Mouse (Mus musculus) macrophage (primary cell): ENCODE measurements around the gene Ddx39b. TPM values are rescaled to one million over a fixed set of nuclear protein-coding genes. Genes with fewer than 3 reads are reported as not detected.
"Not testable (repeated sequence)": the region's sequence is repeated elsewhere in the genome, so short reads cannot be mapped to it uniquely, and the experiment has no call there.

Experiments
- H3K27ac ChIP-seq: fragments of 350-480 bp; formaldehyde crosslinking; 2 replicates; pipeline ENCODE4 v1.9.0; 2021
- H3K36me3 ChIP-seq: fragments of 350-480 bp; formaldehyde crosslinking; 2 replicates; pipeline ENCODE4 v1.9.0; 2021; ENCODE audit errors: inconsistent target
- H3K4me3 ChIP-seq: fragments of 350-480 bp; formaldehyde crosslinking; 2 replicates; pipeline ENCODE4 v1.9.0; 2021; ENCODE audit errors: inconsistent target
- H3K79me2 ChIP-seq: fragments of 350-480 bp; formaldehyde crosslinking; 2 replicates; pipeline ENCODE4 v1.9.0; 2021; ENCODE audit errors: inconsistent target
- WGBS: methylation state at CpG from one replicate; pipeline ENCODE4 v1.1.7; 2026; ENCODE audit warnings: inconsistent platforms; ENCODE audit not compliant: missing documents; 5-methylcytosine and 5-hydroxymethylcytosine counted together
- polyA plus RNA-seq: library from polyadenylated mRNA; stranded (reverse); fragments of 250-400 nt; gene quantifications from 3 replicates; pipeline ENCODE4 v1.2.4, GENCODE M21; 2018; ENCODE audit warnings: inconsistent platforms

Gene Ddx39b
- polyA plus RNA-seq, 1 experiment from 2014 or later = 113 TPM

DNA sequence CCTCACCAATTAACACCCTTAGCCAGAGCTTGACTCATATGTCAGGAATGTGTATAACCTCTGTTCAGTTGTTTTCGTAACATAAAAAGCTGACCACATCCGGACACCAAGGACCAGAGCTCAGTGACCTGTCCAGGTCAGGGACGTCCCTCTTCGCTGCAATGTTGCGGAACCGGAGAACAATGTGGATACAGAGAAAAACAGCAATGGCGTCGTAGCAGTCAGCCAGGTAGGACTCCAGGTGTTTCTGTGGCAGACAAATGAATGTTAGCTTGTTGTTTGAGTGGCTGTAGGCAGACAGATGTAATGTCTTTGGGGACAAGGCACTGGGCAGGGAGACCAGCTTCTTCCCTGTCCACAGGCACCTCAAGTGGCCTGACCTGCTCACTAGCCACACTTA is 36.5 kb downstream of the Ddx39b start:
- H3K4me3 ChIP-seq = no peak overlapping the region
- 87% methylated on average over 8 of the region's 8 CpGs for WGBS
- no peak overlapping the region for H3K27ac ChIP-seq
- H3K36me3 ChIP-seq = no peaks in the 10 kb centered on the region
- H3K79me2 ChIP-seq = no peaks in the 10 kb centered on the region

DNA sequence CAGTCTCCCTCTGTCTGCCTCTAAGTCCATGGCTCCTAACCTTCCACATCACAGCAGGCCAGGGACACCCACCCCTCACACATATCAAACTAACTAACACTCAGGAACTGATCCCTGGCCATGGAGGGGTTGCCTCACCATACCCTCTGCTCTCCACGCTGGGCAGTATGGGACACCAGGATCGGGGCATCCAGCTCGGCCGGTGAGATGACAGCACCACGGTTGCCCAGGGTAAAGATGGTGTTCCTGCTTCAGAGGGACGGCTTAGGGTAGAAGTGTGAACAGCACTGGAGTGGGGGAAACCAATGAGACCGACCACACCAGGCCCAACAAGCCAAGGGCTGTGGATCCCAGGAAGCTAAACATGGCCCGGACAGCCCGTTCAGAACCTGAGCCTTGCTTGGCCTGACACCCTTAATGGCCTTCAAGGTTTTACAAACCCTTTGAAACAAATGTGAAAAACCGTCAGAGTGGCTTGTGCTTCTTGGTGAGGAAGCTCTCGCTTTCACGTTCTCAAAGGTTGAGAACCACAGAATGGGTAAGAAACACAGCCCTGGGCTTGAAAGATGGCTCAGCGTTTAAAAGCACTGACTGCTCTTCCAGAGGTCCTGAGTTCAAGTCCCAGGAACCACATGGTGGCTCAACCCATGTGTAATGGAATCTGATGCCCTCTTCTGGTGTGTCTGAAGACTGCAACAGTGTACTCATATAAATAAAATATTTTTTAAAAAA is 37.6 kb downstream of the Ddx39b start:
- H3K4me3 ChIP-seq = no peak overlapping the region
- H3K27ac ChIP-seq = no peak overlapping the region
- no peaks in the 10 kb centered on the region for H3K79me2 ChIP-seq
- no peaks in the 10 kb centered on the region for H3K36me3 ChIP-seq
- 88% methylated on average over 13 of the region's 13 CpGs for WGBS

DNA sequence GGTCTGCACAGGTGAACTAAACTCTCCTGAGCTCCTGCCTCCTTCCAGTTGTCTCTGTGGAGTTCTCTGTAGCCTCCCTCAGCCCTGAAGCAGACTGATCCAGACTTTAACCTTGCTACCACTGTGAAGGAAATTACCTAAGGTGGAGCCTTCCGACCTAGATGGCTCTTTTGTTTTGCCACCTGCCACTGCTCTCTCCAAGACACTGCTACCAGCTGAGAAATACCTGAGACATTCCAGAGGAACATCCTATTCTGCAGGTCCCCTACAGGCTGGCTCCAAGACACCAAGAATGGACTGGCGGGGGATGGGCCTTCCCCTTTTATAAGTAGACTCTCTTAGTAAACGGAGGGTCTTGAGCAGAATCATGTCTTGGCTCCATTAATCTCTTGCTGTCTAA is 38.7 kb downstream of the Ddx39b start:
- 76% methylated on average over 3 of the region's 3 CpGs for WGBS
- Histone ChIP-seq H3K4me3 (no peak overlapping the region), H3K36me3 (no peaks in the 10 kb centered on the region), H3K79me2 (no peaks in the 10 kb centered on the region), H3K27ac (no peak overlapping the region)

DNA sequence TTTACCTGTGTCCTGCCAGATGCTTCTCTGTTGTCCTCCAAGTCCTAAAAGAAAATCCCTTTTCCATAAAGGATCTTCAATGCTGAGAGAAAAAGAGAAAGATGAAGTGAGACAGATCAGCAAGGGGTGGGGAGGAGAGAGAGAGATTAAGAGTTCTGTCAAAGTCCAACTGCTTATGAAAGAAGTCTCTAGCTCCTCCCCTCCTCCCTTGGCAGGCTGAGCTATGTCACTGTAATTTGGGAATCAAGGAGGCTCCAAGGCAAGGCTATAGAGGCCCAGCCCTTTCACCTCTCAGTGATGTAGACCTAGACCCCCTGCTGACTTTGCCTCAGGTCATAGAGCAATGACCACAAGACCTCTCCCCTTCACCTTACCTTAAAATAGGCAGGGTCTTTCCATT is 43.9 kb downstream of the Ddx39b start:
- no peaks in the 10 kb centered on the region for H3K79me2 ChIP-seq
- H3K36me3 ChIP-seq = no peaks in the 10 kb centered on the region
- H3K4me3 ChIP-seq = no peak overlapping the region
- no peak overlapping the region for H3K27ac ChIP-seq

DNA sequence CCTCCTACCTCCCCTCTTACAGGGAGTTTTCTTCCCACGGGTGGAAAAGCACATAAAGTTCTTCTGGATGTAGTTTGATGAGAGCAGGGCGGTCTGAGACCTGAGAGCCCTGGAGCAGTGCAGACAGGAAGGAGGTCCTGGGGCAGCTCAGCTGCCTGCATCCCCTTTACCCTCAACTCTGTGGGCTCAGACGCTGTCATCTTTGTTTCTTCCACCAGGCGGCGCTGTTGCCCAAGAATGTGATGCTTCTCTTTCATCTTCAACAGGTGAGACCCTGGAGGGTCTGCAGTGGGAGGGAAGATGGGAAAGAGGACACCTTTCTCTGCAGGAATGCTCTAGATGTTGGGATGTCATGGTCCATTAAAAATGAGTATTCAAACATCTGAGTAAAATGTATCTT is 54.2 kb downstream of the Ddx39b start:
- H3K4me3 ChIP-seq, H3K79me2 ChIP-seq, H3K36me3 ChIP-seq, H3K27ac ChIP-seq: not testable (repeated sequence)
- 6% methylated on average over 5 of the region's 5 CpGs for WGBS

DNA sequence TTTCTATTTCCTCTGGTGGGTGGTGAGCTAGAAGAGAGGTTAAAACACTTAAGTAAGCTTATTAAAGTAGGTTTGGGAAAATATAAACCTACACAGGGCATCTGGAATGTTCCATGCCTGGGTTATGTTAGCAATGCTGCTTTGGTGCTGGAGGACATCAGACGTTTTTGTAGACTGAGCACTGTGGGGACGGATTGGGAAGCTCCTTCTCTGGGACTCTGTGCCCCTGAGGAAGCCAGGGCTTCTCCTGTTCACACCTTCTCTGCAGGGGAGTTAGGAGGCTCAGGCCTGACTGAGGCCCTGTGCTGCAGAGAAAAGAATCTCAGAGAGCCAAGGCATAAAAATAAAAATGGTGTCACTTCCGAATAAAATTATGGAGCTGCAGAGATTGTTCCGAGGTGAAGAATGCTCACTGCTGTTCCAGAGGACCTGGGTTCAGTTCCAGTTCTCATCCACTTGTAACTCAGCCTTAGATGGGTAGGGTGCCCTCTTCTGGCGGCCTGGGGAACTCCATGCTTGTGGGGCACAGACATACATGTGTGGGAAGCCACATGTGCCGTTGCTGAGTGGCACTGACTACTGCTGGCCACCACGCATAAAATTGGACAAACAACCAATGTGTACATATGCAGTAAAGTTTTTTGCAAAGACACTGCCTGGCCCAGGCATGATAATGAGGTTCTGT is 58.9 kb downstream of the Ddx39b start:
- not testable (repeated sequence) for H3K79me2 ChIP-seq, H3K27ac ChIP-seq, H3K4me3 ChIP-seq, H3K36me3 ChIP-seq
- 91% methylated on average over 7 of the region's 7 CpGs for WGBS

DNA sequence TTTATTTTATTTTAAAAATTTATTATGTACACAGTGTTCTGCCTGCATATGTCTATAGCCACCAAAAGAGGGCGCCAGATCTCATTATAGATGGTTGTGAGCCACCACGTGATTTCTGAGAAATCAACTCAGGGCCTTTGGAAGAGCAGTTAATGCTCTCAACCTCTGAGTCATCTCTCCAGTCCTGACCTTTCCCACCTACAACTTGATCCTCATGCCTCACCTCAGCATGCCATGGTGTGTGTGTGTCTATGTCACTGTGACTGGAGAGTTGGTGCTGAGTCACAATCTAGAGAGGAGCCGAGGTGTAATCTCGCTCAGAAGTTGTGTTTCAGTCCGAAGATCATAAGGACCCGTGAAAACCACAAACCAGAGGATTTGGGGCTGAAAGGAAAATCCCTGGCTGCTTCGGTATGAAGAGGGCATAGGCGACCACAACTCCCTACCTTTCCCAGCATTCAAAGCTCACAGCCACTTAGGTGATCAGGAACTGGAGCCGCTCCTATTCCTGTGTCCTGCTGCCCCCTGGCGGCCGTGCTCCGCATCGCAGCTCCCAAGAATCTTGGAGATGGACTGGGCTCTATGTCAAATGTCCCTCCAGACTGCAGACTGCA is 60.2 kb downstream of the Ddx39b start:
- Histone ChIP-seq H3K79me2 (no peaks in the 10 kb centered on the region), H3K4me3 (no peak overlapping the region), H3K27ac (no peak overlapping the region), H3K36me3 (no peaks in the 10 kb centered on the region)
- WGBS = 14% methylated on average over 13 of the region's 13 CpGs

DNA sequence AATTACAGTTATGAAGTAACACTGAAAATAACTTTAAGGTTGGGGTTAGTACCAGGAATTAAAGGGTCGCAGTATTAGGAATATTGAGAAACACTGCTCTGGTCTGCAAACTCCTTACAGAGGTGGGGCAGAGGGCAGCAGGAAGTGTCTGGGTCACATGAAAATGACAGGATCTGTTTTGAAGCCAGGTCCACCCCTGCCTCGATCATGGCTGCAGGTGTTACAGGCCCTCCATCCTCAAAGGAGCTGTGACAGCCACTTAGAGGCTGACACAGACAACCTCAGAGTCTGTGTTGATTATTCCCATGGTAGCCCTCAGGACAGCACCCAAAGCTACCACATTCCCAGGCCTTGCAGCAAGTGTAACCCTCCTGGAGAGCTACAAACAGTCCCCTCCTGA is 61.7 kb downstream of the Ddx39b start:
- Histone ChIP-seq H3K27ac (no peak overlapping the region), H3K4me3 (no peak overlapping the region), H3K79me2 (no peaks in the 10 kb centered on the region), H3K36me3 (no peaks in the 10 kb centered on the region)
- WGBS = 65% methylated on average over 2 of the region's 2 CpGs

Other genes starting within 250 kb of the Ddx39b start
- 7.7 to 37.5 TPM (median 19.2 TPM) in 3 replicates for gene Vars, start 240.8 kb upstream of the Ddx39b start, polyA plus RNA-seq
- gene Vwa7, start 225.2 kb upstream of the Ddx39b start, polyA plus RNA-seq = 0.06 to 0.32 TPM (median 0.07 TPM) in 3 replicates
- gene Sapcd1, start 213.7 kb upstream of the Ddx39b start, polyA plus RNA-seq = not detected in 3 replicates
- 0.48 to 0.51 TPM (median 0.50 TPM) in 3 replicates for gene Msh5, start 195.0 kb upstream of the Ddx39b start, polyA plus RNA-seq
- 359 to 667 TPM (median 372 TPM) in 3 replicates for gene Clic1, start 191.8 kb upstream of the Ddx39b start, polyA plus RNA-seq
- 3.3 to 9.6 TPM (median 4.8 TPM) in 3 replicates for gene Ddah2, start 182.7 kb upstream of the Ddx39b start, polyA plus RNA-seq
- gene Ly6g6c, start 176.4 kb upstream of the Ddx39b start, polyA plus RNA-seq = not detected in 3 replicates
- 0.17 TPM in 1 of 3 replicates, not detected in the others for gene Mpig6b, start 175.6 kb upstream of the Ddx39b start, polyA plus RNA-seq
- gene Ly6g6e, start 164.8 kb upstream of the Ddx39b start, polyA plus RNA-seq = not detected in 3 replicates
- 0.43 to 1.7 TPM (median 0.88 TPM) in 3 replicates for gene Ly6g6d, start 163.7 kb upstream of the Ddx39b start, polyA plus RNA-seq
- gene Ly6g6f, start 156.1 kb upstream of the Ddx39b start, polyA plus RNA-seq = not detected in 3 replicates
- 33.9 to 63.2 TPM (median 53.2 TPM) in 3 replicates for gene Abhd16a, start 152.5 kb upstream of the Ddx39b start, polyA plus RNA-seq
- gene Ly6g5c, start 133.5 kb upstream of the Ddx39b start, polyA plus RNA-seq = not detected in 3 replicates
- 0.36 to 0.46 TPM in 2 of 3 replicates, not detected in the other for gene Ly6g5b, start 126.3 kb upstream of the Ddx39b start, polyA plus RNA-seq
- 11.4 to 18.0 TPM (median 13.2 TPM) in 3 replicates for gene Gpank1, start 120.3 kb upstream of the Ddx39b start, polyA plus RNA-seq
- 129 to 166 TPM (median 149 TPM) in 3 replicates for gene Csnk2b, start 119.7 kb upstream of the Ddx39b start, polyA plus RNA-seq
- gene D17H6S53E, start 115.4 kb upstream of the Ddx39b start, polyA plus RNA-seq = 11.5 to 23.5 TPM (median 22.0 TPM) in 3 replicates
- not detected in 3 replicates for gene Apom, start 109.7 kb upstream of the Ddx39b start, polyA plus RNA-seq
- gene Bag6, start 106.6 kb upstream of the Ddx39b start, polyA plus RNA-seq = 103 to 118 TPM (median 104 TPM) in 3 replicates
- gene Prrc2a, start 76.8 kb upstream of the Ddx39b start, polyA plus RNA-seq = 91.3 to 139 TPM (median 124 TPM) in 3 replicates
- 231 to 253 TPM (median 243 TPM) in 3 replicates for gene Aif1, start 65.7 kb upstream of the Ddx39b start, polyA plus RNA-seq
- gene Lst1, start 53.3 kb upstream of the Ddx39b start, polyA plus RNA-seq = 322 to 615 TPM (median 449 TPM) in 3 replicates
- 0.33 to 0.50 TPM (median 0.48 TPM) in 3 replicates for gene Ltb, start 47.3 kb upstream of the Ddx39b start, polyA plus RNA-seq
- gene Tnf, start 39.7 kb upstream of the Ddx39b start, polyA plus RNA-seq = 20.0 to 57.4 TPM (median 38.0 TPM) in 3 replicates
- not detected in 3 replicates for gene Lta, start 36.4 kb upstream of the Ddx39b start, polyA plus RNA-seq
- not detected in 3 replicates for gene Gm16181, start 20.9 kb upstream of the Ddx39b start, polyA plus RNA-seq
- gene Atp6v1g2, start 8.1 kb upstream of the Ddx39b start, polyA plus RNA-seq = 5.0 to 12.5 TPM (median 6.9 TPM) in 3 replicates
- 8.3 to 16.7 TPM (median 14.8 TPM) in 3 replicates for gene Nfkbil1, start 6.0 kb upstream of the Ddx39b start, polyA plus RNA-seq
- gene H2-D1, start 21.0 kb downstream of the Ddx39b start, polyA plus RNA-seq = 2,972 to 5,352 TPM (median 3,334 TPM) in 3 replicates
- not detected in 3 replicates for gene H2-Q1, start 78.7 kb downstream of the Ddx39b start, polyA plus RNA-seq
- not detected in 3 replicates for gene H2-Q2, start 100.5 kb downstream of the Ddx39b start, polyA plus RNA-seq
- gene H2-Q4, start 137.9 kb downstream of the Ddx39b start, polyA plus RNA-seq = 54.4 to 151 TPM (median 62.1 TPM) in 3 replicates
- gene H2-Q6, start 183.1 kb downstream of the Ddx39b start, polyA plus RNA-seq = 6.1 to 11.8 TPM (median 9.4 TPM) in 3 replicates
- 9.6 to 18.4 TPM (median 13.1 TPM) in 3 replicates for gene H2-Q7, start 197.4 kb downstream of the Ddx39b start, polyA plus RNA-seq
- gene H2-Q10, start 228.3 kb downstream of the Ddx39b start, polyA plus RNA-seq = 0.07 to 0.35 TPM in 2 of 3 replicates, not detected in the other